Mouse (Mus musculus) gastrocnemius, adult 2 months (tissue): ENCODE results near the gene Sdhaf1. TPM values are rescaled to one million over a fixed set of nuclear protein-coding genes. Genes with fewer than 3 reads are reported as not detected.

ENCODE experiments used
- DNase-seq: peaks from one replicate; pipeline ENCODE4 v3.0.0; 2022
- H3K27ac ChIP-seq: fragments of 200-600 bp; 2 replicates; pipeline ENCODE4 v1.8.1; 2022; ENCODE audit warnings: mild to moderate bottlenecking
- H3K4me3 ChIP-seq: fragments of 200-600 bp; 2 replicates; pipeline ENCODE4 v1.8.1; 2022; ENCODE audit warnings: mild to moderate bottlenecking, moderate library complexity
- CTCF ChIP-seq: fragments of 200-600 bp; IDR thresholded peaks from 2 replicates; pipeline ENCODE4 v1.8.1; 2022; ENCODE audit warnings: antibody characterized with exemption, mild to moderate bottlenecking, moderate library complexity
- intact Hi-C: fragments of 180-260 bp; cut with DNase I; formaldehyde crosslinking; loops from one replicate; pipeline ENCODE4 v1.15.1; 2025
- total RNA-seq, 2 experiments: library from RNA; stranded (reverse); gene quantifications; 2 replicates each; pipeline ENCODE4 v1.2.3; 2021

Gene Sdhaf1
- total RNA-seq, 2 experiments from 2014 or later: 5.9 to 6.9 TPM

DNA sequence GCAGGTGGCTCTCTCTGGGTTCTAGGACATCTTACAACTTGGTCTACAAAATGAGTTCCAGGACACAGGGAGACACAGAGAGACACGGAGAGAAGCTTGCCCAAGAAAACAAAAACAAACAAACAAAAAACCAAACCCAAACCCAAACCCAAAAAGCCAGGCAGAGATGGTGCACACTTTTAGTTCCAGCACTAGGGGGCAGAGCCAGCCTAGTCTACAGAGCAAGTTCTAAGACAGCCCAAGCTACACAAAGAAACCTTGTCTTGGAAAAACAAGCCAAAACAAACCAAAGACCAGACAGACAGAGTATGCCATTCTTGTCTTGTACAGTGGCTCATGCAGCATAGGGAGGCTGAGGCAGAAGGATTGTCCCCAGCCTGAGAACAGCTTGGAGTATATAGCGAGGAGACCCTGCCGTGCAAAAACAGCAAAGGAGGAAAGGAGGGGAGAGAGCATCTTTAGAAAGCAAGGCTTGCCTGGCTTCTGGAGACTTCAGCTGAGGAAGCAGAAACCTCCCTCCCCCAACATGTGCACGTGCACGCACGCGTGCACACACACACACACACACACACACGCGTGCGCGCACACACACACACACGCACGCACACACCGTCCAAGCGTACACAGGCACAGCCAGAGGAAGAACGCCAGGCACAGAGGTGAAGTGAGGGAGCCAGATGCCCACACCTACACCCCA is 17.5 kb downstream of the Sdhaf1 start:
- H3K27ac ChIP-seq: no peak overlapping the region
- intact Hi-C loops: no loop called here
- TF ChIP-seq CTCF: peak; percentile 34
- no peak for DNase-seq
- no peak overlapping the region for H3K4me3 ChIP-seq

DNA sequence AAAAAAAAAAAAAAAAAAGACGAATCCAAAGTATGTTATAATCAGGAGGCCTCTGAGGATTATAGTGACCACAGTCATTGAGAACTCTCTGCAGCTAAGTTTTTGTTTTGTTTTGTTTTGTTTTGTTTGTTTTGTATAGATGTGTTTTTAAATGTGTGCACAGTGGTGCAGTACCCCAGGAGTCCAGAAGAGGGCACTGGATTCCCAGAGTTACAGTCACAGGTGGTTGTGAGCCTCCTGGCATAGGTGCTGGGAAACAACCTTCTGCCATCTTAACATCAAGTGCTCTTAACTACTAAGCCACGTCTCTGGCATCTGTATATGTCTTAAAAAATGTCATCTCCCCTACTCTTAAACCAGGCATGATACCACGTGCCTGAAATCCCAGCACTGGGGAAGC is 22.8 kb downstream of the Sdhaf1 start:
- Histone ChIP-seq H3K27ac (no peak overlapping the region), H3K4me3 (no peak overlapping the region)
- intact Hi-C loops: no loop called here
- DNase-seq: no peak
- TF ChIP-seq CTCF: peak; percentile 67

DNA sequence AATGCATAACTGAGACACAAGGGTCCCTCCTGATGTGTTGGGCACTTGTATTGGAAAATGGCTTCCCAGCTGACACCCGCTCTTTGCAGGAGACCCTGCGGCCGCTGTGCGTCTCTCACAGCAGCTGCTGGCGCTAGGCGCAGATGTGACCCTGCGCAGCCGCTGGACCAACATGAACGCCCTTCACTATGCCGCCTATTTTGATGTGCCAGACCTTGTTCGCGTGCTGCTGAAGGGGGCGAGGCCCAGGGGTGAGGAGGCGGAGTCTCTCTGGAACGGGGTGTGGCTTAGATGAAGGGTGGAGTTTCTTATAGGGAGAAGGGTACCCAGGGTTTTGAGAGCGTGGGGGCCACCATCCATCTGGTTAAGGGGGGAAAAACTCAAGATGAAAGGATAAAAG is 26.4 kb downstream of the Sdhaf1 start:
- H3K4me3 ChIP-seq: no peak overlapping the region
- intact Hi-C loops: no loop called here

DNA sequence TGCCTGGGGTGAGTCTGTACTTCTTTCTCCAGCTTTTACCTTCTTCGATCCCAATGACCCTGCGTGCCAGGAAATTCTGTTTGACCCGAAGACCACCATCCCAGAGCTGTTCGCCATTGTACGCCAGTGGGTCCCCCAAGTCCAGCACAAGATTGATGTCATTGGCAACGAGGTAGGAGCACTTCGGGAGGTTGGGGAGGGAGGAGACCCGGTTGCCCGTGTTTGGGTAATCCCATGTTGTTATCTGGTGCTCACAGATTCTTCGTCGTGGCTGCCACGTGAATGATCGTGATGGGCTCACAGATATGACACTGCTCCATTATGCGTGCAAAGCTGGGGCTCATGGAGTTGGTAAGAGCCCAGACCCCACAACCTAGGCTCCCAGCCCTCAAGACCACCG is 26.9 kb downstream of the Sdhaf1 start:
- DNase-seq: no peak
- no peak for TF ChIP-seq CTCF
- intact Hi-C loops: no loop called here
- Histone ChIP-seq H3K27ac (no peak overlapping the region), H3K4me3 (no peak overlapping the region)

More for the DNA sequence above, 26.4 kb downstream of the Sdhaf1 start:
- no peak for TF ChIP-seq CTCF
- DNase-seq: no peak
- no peak overlapping the region for H3K27ac ChIP-seq

DNA sequence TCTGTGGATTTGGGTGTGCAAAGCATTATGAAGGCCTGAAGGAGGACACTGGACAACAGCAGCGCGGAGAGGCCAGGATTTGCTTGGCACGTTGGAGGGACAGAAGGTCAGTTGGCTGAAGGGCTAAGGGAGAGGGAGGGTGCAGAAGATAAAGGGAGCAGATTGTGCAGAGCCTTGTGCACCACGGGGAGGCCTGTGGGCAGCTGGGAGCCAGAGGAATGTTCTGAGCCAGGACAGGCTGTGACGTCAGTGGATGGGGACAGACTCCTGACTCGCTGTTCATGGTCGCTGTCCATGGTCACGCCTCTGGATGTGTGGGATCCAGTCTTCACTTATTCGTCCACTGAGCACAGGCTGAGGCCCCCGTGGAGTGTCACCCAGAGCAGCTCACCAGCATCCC is 28.6 kb downstream of the Sdhaf1 start:
- DNase-seq: peak; percentile 65
- intact Hi-C loops: no loop called here
- TF ChIP-seq CTCF: no peak
- Histone ChIP-seq H3K27ac (no peak overlapping the region), H3K4me3 (no peak overlapping the region)

DNA sequence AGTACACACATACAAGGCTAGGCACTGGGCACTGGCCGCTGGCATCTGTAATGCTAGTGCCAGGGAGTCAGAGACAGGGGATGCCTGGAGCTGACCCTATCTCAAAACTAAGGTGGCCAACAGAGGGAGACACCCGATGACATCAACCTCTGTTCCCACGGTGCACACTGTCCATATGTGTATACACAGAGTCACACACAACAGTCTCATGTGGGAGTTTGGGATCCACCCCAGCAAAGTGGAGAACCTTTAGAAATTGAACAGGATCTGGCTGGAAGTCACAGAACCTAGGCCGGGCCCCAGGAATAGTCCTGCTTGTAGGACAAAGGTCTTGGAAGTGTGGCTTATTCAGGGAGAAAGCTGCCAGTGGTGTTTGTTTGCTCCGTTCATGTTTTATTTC is 29.4 kb downstream of the Sdhaf1 start:
- TF ChIP-seq CTCF: no peak
- no peak overlapping the region for H3K27ac ChIP-seq
- intact Hi-C loops: no loop called here
- no peak for DNase-seq
- H3K4me3 ChIP-seq: no peak overlapping the region

DNA sequence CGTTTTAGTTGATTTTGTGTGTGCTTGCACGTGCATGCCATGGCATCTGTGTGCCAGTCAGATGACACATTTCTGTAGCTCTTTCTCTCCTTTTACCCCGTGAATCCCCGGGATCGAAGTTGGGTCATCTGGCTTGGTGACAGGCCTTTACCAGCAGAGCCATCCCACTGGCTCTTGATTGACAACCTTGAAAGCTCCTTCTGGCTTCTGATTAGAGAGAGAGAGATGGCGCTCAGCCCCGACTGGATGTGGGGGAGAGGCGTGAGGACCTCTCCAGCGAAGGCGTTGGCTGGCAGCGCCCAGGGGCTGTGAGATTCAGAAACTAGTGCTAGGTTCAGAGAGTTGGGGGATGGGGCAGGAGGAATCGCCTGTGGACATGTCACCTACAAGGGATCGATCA is 29.9 kb downstream of the Sdhaf1 start:
- no peak overlapping the region for H3K27ac ChIP-seq
- TF ChIP-seq CTCF: no peak
- no peak overlapping the region for H3K4me3 ChIP-seq
- no peak for DNase-seq
- intact Hi-C loops: no loop called here

DNA sequence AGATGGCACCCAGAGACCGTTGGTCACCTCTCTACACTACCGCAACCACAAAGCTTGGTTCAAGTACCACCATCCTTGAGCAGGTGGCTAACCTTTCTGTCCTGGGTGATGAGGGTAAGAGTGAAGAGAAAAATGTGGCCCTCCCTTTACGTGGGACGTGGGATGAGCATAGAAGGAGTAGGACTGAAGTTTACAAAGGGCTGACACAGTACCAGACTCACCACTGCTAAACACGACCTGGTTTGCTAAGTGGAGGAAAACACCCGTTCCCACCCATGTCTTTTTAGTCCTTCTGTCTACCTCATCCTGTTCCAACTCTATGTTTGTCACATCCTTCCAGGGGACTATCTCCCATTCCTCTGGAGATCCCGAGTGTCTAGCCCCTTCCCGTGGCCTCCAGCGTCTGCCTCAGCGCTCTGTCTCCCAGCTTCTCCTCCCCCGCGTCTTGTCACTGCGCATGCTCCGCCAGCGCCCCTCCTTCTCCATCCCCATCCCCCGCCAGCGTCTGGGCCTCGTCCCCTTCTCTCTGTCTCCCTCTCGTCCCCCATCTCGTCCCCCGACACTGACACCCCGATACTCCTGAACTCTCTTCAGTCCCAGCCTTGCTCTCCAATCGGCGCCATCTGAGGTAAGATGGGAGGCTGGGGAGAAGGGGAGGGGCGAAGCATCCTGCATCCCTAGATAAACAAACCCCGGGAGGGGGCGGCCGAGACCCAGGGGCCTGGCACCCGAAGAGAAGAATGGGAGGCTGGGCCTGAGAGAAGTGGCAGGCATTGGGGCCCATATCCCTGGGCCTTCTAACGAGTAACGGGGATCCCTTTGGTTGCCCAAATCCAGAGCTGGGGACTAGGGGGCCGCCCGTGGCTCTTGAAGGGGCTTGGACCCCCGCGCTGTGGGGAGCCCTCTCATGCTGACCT is 32.2 kb downstream of the Sdhaf1 start, which contains the start of gene Clip3:
TSS of gene Clip3 (plus strand) at position 514 of the 917 bp plus-strand sequence.
- peak; percentile 81 for DNase-seq
- TF ChIP-seq CTCF: no peak
- Histone ChIP-seq H3K27ac (peak within 1 kb of the TSS; percentile 79), H3K4me3 (peak within 1 kb of the TSS; percentile 68)
- intact Hi-C loops: no loop called here

DNA sequence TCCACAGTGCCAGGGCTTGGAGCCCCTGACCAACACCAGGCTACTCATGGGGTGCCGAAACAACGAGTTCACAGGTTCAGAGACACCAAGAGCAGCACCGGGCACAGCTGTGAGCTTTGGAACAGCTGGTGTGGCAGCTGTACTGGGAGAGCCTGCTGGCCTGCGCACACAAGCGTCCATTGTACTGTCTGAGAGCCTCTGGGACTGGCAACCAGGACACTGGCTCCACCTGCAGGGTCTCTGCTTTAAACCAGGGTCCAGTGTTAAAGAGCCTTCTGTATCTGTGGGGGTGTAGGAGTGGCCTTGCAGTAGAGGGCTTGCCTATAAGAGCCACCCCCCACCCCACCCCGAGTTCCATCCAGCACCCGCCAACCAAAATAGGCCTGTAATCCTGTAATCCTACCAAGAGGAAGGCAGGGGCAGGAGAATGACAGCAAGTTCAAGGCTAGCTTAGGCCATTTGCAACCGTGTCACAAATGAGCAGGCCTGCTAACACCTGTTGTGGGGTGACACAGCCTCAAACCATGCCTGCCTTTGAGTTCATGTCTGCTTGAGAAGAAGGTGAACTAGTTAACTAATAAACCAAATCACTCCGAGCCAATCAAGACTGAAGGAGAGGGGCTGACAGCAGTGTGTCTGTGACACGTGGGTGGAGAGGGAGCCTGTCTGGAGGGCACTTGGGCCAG is 33.8 kb downstream of the Sdhaf1 start:
- Histone ChIP-seq H3K4me3 (no peak overlapping the region), H3K27ac (no peak overlapping the region)
- no peak for TF ChIP-seq CTCF
- DNase-seq: no peak
- intact Hi-C loops: no loop called here

DNA sequence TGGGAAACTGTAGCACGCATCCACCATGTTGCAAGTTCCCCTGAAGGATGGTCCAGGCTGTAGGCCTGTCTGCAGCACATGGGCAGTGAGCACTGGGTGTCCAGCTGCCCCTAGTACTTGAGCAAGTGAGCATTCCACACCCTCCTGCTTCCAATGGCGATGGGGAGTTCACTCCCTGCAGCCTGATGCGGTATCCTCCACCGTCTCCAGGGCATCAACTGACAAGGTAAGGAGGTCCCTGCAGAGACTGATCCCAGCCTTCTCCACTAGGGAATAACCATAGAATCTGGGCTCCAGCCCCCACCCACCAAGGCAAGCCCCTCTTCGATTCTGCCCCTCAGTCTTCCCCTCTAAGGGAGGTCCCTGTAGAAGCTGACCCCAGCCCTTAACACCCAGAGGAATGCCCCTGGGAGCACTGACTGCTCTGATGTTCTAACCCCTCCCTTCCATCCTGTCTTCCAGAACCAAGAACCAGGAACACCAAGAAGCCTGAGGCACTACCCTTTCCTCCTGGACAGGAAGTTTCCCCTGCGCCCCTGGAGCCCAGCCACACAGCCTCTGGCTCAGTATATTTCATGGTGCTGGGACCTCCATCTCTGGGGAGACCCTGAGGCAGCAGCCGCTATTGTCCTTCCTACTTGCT is 34.5 kb downstream of the Sdhaf1 start:
- no peak for TF ChIP-seq CTCF
- H3K4me3 ChIP-seq: no peak overlapping the region
- intact Hi-C loops: no loop called here
- H3K27ac ChIP-seq: no peak overlapping the region
- no peak for DNase-seq

DNA sequence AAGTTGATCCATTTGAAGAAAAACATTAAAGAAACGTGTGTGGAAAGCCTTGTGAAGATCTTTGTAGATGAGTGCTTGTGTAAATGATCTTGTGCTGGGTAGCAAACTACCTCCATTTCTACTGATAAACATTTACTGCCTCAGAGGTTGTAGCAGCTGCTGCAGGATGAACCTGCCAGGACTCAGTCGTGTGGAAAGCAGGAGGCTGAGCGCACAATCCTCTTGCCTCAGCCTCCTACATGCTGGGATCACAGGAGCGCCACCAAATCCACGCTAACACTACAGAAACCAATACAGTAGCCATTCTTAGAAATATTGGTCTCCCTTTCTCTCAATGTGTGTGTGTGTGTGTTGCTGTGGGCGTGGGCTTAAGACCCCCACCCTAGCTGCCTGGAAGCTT is 35.6 kb downstream of the Sdhaf1 start:
- TF ChIP-seq CTCF: no peak
- intact Hi-C loops: no loop called here
- no peak overlapping the region for H3K27ac ChIP-seq
- DNase-seq: no peak
- no peak overlapping the region for H3K4me3 ChIP-seq

DNA sequence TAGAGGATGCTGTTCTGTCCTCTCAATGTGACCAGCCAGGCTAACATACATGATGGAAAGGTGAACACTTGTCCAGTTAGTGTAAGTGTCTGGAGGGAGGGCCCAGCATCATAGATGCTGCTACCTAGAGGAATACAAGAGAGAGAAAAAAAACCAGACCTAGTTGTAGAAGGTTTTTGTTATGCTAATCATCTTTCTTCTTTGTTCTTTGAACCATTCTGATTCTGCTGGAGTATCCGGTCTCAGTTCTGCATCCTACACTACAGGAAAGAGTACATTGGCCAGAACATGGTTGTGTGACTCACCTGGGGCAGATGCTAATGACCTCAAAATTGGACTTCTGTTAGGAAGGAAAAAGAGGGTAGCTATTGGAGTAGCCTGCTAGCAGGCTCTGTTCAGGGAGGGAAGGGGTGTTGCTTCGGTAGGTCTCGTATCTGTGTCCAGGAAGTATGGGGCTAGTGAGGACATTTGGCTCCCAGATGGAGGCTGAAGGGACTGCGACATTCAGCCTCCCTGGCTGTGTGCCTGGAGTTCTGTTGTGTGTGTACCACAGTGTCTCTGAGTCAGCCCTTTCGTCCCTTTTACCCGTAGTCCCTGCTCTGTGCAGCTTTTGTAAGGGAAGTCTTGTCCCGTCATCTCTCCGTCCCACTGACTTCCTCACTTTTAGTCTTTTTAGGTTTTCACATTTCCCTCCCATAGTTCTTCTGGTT is 36.8 kb downstream of the Sdhaf1 start:
- H3K4me3 ChIP-seq: no peak overlapping the region
- intact Hi-C loops: no loop called here
- TF ChIP-seq CTCF: no peak
- DNase-seq: peak; percentile 46
- no peak overlapping the region for H3K27ac ChIP-seq
